In the genomic region with DNA sequence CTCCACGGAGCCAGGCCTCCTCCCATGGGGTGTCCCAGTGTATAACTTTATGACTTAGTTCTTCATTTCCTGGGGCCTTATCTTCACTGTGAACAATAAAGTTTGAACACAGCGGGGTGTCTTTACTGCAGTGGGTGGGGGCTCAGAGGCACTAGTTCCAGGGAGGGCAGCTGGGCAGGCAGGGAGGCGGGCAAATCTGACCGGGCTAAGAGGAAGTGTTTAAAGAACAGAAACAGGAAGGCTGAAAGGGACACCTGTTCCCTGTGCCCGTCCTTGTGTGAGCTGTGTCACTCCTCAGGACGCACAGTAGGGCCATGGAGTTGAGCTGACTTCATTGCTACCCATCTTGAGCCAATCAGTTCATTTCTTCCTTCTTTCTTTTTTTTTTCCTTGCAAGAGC, we compare ENCODE assay signal across 22 mouse cellular contexts. TPM values are rescaled to one million over a fixed set of nuclear protein-coding genes. Genes with fewer than 3 reads are reported as not detected.
DNase-seq lines count a peak whose midpoint lies in the region; ATAC-seq and TF ChIP-seq lines count a peak whose summit lies in the region.
"Had no signal": no experiment of that assay in that cellular context is flagged by ENCODE, and none has a peak within 500 bp of the region (broad histone marks: within the 10 kb centered on the region; RNA-seq: fewer than 3 reads in every experiment).

No protein-coding gene starts in this region.

- H3K4me1 ChIP-seq in liver, postnatal 0 days (ENCODE audit: insufficient read depth) = peaks cover 29% of the 10 kb centered on the region
- peaks cover 8% of the 10 kb centered on the region for H3K4me1 ChIP-seq in liver, embryonic 11.5 days (replicated peaks; ENCODE audit: control insufficient read depth, insufficient read depth, low read length)
- peaks cover 18% of the 10 kb centered on the region for H3K4me1 ChIP-seq in bone marrow macrophage, adult 2 months (ENCODE audit: control insufficient read depth, insufficient read depth, low read length)
- no peaks in the 10 kb centered on the region for H3K4me1 ChIP-seq in stomach, postnatal 0 days (replicated peaks; ENCODE audit: control insufficient read depth, insufficient read depth)
- H3K4me1 ChIP-seq: forebrain, embryonic 12.5 days had no signal

- H3K4me2 ChIP-seq in liver, postnatal 0 days (ENCODE audit: low read depth, low read length) = no peak overlapping the region
- H3K4me2 ChIP-seq in liver, embryonic 11.5 days = no peak overlapping the region
- no peak overlapping the region for H3K4me2 ChIP-seq in stomach, postnatal 0 days (replicated peaks; ENCODE audit: low read depth)
- H3K4me2 ChIP-seq: forebrain, embryonic 12.5 days; hindbrain, embryonic 14.5 days; limb, embryonic 12.5 days; liver, embryonic 15.5 days had no signal

- TF ChIP-seq POLR2A in bone marrow macrophage, adult 2 months (IDR thresholded peaks at IDR 0.05; ENCODE audit: borderline replicate concordance, low read depth, low read length) = no peak

- no peak overlapping the region for H3K9ac ChIP-seq in liver, postnatal 0 days (replicated peaks)
- H3K9ac ChIP-seq in liver, embryonic 11.5 days (ENCODE audit: low read depth, low read length) = no peak overlapping the region
- no peak overlapping the region for H3K9ac ChIP-seq in stomach, postnatal 0 days (ENCODE audit: low read length)
- H3K9ac ChIP-seq: forebrain, embryonic 12.5 days; hindbrain, embryonic 14.5 days; limb, embryonic 12.5 days; liver, embryonic 15.5 days had no signal

- no peak for DNase-seq in liver, postnatal 0 days
- no peak for DNase-seq in liver, embryonic 11.5 days (ENCODE audit: low spot score)
- DNase-seq in stomach, postnatal 0 days (ENCODE audit: low spot score) = peak; percentile 71
- no peak for DNase-seq in right cerebral cortex, postnatal 14 days
- DNase-seq: adrenal gland, postnatal 36 days; cerebellum, adult 9-10 months; gastrocnemius, postnatal 25 days; kidney, adult 18-20 months; kidney, postnatal 14 days; midbrain, embryonic 14.5 days; thymus, postnatal 14 days had no signal

- 38% methylated on average over 6 of the region's 6 CpGs for WGBS in liver, postnatal 0 days (ENCODE audit: insufficient replicate concordance)
- WGBS in liver, embryonic 11.5 days = 62% methylated on average over 6 of the region's 6 CpGs
- 44% methylated on average over 6 of the region's 6 CpGs for WGBS in stomach, postnatal 0 days

- H3K27ac ChIP-seq in liver, postnatal 0 days (ENCODE audit: low read depth) = peak overlapping the region; percentile 50; the same call in 1 of the 2 replicates
- H3K27ac ChIP-seq in liver, embryonic 11.5 days (ENCODE audit: low read depth, low read length) = no peak overlapping the region
- H3K27ac ChIP-seq in bone marrow macrophage, adult 2 months (ENCODE audit: insufficient read depth, low read depth, low read length) = 0 out of 2 replicates have a peak overlapping the region, but pooled peaks have one; percentile 4
- peak overlapping the region; percentile 65 for H3K27ac ChIP-seq in stomach, postnatal 0 days (replicated peaks)
- H3K27ac ChIP-seq: forebrain, embryonic 12.5 days; heart, embryonic 10.5 days; hindbrain, embryonic 14.5 days; left cerebral cortex, adult 2 months; limb, embryonic 12.5 days; liver, embryonic 15.5 days; macrophage had no signal

- ATAC-seq in liver, postnatal 0 days = 0 out of 2 replicates have a peak, but pooled peaks have one; percentile 4
- no peak for ATAC-seq in liver, embryonic 11.5 days (replicated peaks; ENCODE audit: low FRiP score)
- peak; percentile 84 for ATAC-seq in megakaryocyte, adult 5-6 weeks (ENCODE audit: poor library complexity, severe bottlenecking)
- peak; percentile 41 for ATAC-seq in stomach, postnatal 0 days (ENCODE audit: low FRiP score, low TSS enrichment)
- ATAC-seq in activated CD4-positive, CD25-positive, alpha-beta regulatory T cell, adult 4 months = no peak

- H3K9me3 ChIP-seq in liver, postnatal 0 days (ENCODE audit: low read length) = no peaks in the 10 kb centered on the region
- no peaks in the 10 kb centered on the region for H3K9me3 ChIP-seq in liver, embryonic 11.5 days (ENCODE audit: control insufficient read depth, low read length)
- H3K9me3 ChIP-seq in stomach, postnatal 0 days (ENCODE audit: control insufficient read depth, low read length) = no peaks in the 10 kb centered on the region
- H3K9me3 ChIP-seq: forebrain, embryonic 12.5 days; heart, embryonic 10.5 days; limb, embryonic 12.5 days; liver, embryonic 15.5 days had no signal

- no peak overlapping the region for H3K4me3 ChIP-seq in liver, postnatal 0 days (ENCODE audit: low read depth, low read length)
- H3K4me3 ChIP-seq in liver, embryonic 11.5 days (ENCODE audit: low read depth, low read length) = no peak overlapping the region
- H3K4me3 ChIP-seq in bone marrow macrophage, adult 2 months (ENCODE audit: insufficient read depth, low read length) = no peak overlapping the region
- no peak overlapping the region for H3K4me3 ChIP-seq in stomach, postnatal 0 days (ENCODE audit: low read depth, low read length)
- H3K4me3 ChIP-seq: forebrain, embryonic 12.5 days; heart, embryonic 10.5 days; left cerebral cortex, adult 2 months; limb, embryonic 12.5 days; liver, embryonic 15.5 days had no signal

- no peak for TF ChIP-seq EP300 in liver, postnatal 0 days (IDR thresholded peaks at IDR 0.05; ENCODE audit: low read depth)
- no peak for TF ChIP-seq EP300 in stomach, postnatal 0 days (optimal IDR thresholded peaks at IDR 0.05)

- no peaks in the 10 kb centered on the region for H3K27me3 ChIP-seq in liver, postnatal 0 days (ENCODE audit: insufficient read depth, low read length)
- no peaks in the 10 kb centered on the region for H3K27me3 ChIP-seq in liver, embryonic 11.5 days (replicated peaks; ENCODE audit: control insufficient read depth, insufficient read depth, low read length)
- H3K27me3 ChIP-seq in stomach, postnatal 0 days (ENCODE audit: control insufficient read depth, insufficient read depth, low read length) = no peaks in the 10 kb centered on the region
- H3K27me3 ChIP-seq: forebrain, embryonic 12.5 days; limb, embryonic 12.5 days; liver, embryonic 15.5 days had no signal

- no peak for TF ChIP-seq CTCF in liver, postnatal 0 days (IDR thresholded peaks at IDR 0.05; ENCODE audit: low read depth)
- TF ChIP-seq CTCF in bone marrow macrophage, adult 2 months (IDR thresholded peaks at IDR 0.05; ENCODE audit: low read depth, low read length) = no peak
- no peak for TF ChIP-seq CTCF in stomach, postnatal 0 days (IDR thresholded peaks at IDR 0.05; ENCODE audit: low read depth)

- peaks cover 30% of the 10 kb centered on the region for H3K36me3 ChIP-seq in liver, postnatal 0 days (replicated peaks; ENCODE audit: insufficient read depth, low read length)
- peaks cover 13% of the 10 kb centered on the region for H3K36me3 ChIP-seq in liver, embryonic 11.5 days (ENCODE audit: control insufficient read depth, insufficient read depth, low read length)
- H3K36me3 ChIP-seq in stomach, postnatal 0 days (ENCODE audit: control insufficient read depth, insufficient read depth, low read length) = peaks cover 12% of the 10 kb centered on the region; the same call in 1 of the 2 replicates

RNA-seq across cellular contexts. Expression of a gene that starts 1.5 kb away (rescaled TPM):
- 19.5 and 21.3 TPM in 2 replicates for polyA plus RNA-seq in liver, postnatal 0 days (2015; fragmentation: Nextera tagmentation; extraction: Ambion mirVana)
- 2.9 and 5.1 TPM in 2 replicates for polyA plus RNA-seq in liver, embryonic 11.5 days (2014; fragmentation: Nextera tagmentation; extraction: Ambion mirVana)
- polyA plus RNA-seq in bone marrow macrophage, adult 2 months (2012; ENCODE audit: insufficient read depth, insufficient read length, missing spikeins) = 1.9 and 2.8 TPM in 2 replicates
- total RNA-seq in megakaryocyte, adult 5-6 weeks (2015) = 3.1 and 13.4 TPM in 2 replicates
- total RNA-seq in megakaryocyte, adult 5-6 weeks (2017) = 5.2 and 5.9 TPM in 2 replicates
- 469 and 489 TPM in 2 replicates for polyA plus RNA-seq in stomach, postnatal 0 days (2015; fragmentation: Nextera tagmentation; extraction: Ambion mirVana)
- 10 to 100 TPM; 20.1 to 27.2 TPM for polyA plus RNA-seq in activated CD4-positive, CD25-positive, alpha-beta regulatory T cell, adult 4 months (2017; shearing (Covaris generic))

RNA-seq across cellular contexts. Expression of a gene that starts 7.1 kb away (rescaled TPM):
- polyA plus RNA-seq in liver, postnatal 0 days (2015; fragmentation: Nextera tagmentation; extraction: Ambion mirVana) = 534 and 566 TPM in 2 replicates
- 107 TPM in 2 replicates for polyA plus RNA-seq in liver, embryonic 11.5 days (2014; fragmentation: Nextera tagmentation; extraction: Ambion mirVana)
- 85.7 and 96.1 TPM in 2 replicates for polyA plus RNA-seq in bone marrow macrophage, adult 2 months (2012; ENCODE audit: insufficient read depth, insufficient read length, missing spikeins)
- 119 TPM in 2 replicates for total RNA-seq in megakaryocyte, adult 5-6 weeks (2015)
- total RNA-seq in megakaryocyte, adult 5-6 weeks (2017) = 78.8 and 82.8 TPM in 2 replicates
- 426 and 435 TPM in 2 replicates for polyA plus RNA-seq in stomach, postnatal 0 days (2015; fragmentation: Nextera tagmentation; extraction: Ambion mirVana)
- 100 to 1,000 TPM; 192 to 199 TPM for polyA plus RNA-seq in activated CD4-positive, CD25-positive, alpha-beta regulatory T cell, adult 4 months (2017; shearing (Covaris generic))

RNA-seq across cellular contexts. Expression of a gene that starts 23.8 kb away (rescaled TPM):
- polyA plus RNA-seq in liver, postnatal 0 days (2015; fragmentation: Nextera tagmentation; extraction: Ambion mirVana) = 82.0 and 88.6 TPM in 2 replicates
- polyA plus RNA-seq in liver, embryonic 11.5 days (2014; fragmentation: Nextera tagmentation; extraction: Ambion mirVana) = 238 and 279 TPM in 2 replicates
- polyA plus RNA-seq in bone marrow macrophage, adult 2 months (2012; ENCODE audit: insufficient read depth, insufficient read length, missing spikeins) = 252 and 256 TPM in 2 replicates
- 275 and 307 TPM in 2 replicates for total RNA-seq in megakaryocyte, adult 5-6 weeks (2015)
- 187 and 291 TPM in 2 replicates for total RNA-seq in megakaryocyte, adult 5-6 weeks (2017)
- polyA plus RNA-seq in stomach, postnatal 0 days (2015; fragmentation: Nextera tagmentation; extraction: Ambion mirVana) = 153 and 156 TPM in 2 replicates
- polyA plus RNA-seq in activated CD4-positive, CD25-positive, alpha-beta regulatory T cell, adult 4 months (2017; shearing (Covaris generic)) = 100 to 1,000 TPM; 153 to 344 TPM

RNA-seq across cellular contexts. Expression of a gene that starts 31.5 kb away (rescaled TPM):
- 0.14 and 0.34 TPM in 2 replicates for polyA plus RNA-seq in liver, postnatal 0 days (2015; fragmentation: Nextera tagmentation; extraction: Ambion mirVana)
- not detected in 2 replicates for polyA plus RNA-seq in liver, embryonic 11.5 days (2014; fragmentation: Nextera tagmentation; extraction: Ambion mirVana)
- polyA plus RNA-seq in bone marrow macrophage, adult 2 months (2012; ENCODE audit: insufficient read depth, insufficient read length, missing spikeins) = not detected in 2 replicates
- not detected in 2 replicates for total RNA-seq in megakaryocyte, adult 5-6 weeks (2015)
- not detected in 2 replicates for total RNA-seq in megakaryocyte, adult 5-6 weeks (2017)
- polyA plus RNA-seq in stomach, postnatal 0 days (2015; fragmentation: Nextera tagmentation; extraction: Ambion mirVana) = 296 and 301 TPM in 2 replicates
- polyA plus RNA-seq in activated CD4-positive, CD25-positive, alpha-beta regulatory T cell, adult 4 months (2017; shearing (Covaris generic)) = 1 to 10 TPM; 2.5 to 2.8 TPM
- total RNA-seq: gastrocnemius, postnatal 25 days; layer of hippocampus, adult 8-10 months had no signal
- polyA plus RNA-seq: macrophage had no signal

RNA-seq across cellular contexts. Expression of a gene that starts 43.4 kb away (rescaled TPM):
- polyA plus RNA-seq in liver, postnatal 0 days (2015; fragmentation: Nextera tagmentation; extraction: Ambion mirVana) = 7.2 and 7.6 TPM in 2 replicates
- 21.7 and 23.1 TPM in 2 replicates for polyA plus RNA-seq in liver, embryonic 11.5 days (2014; fragmentation: Nextera tagmentation; extraction: Ambion mirVana)
- polyA plus RNA-seq in bone marrow macrophage, adult 2 months (2012; ENCODE audit: insufficient read depth, insufficient read length, missing spikeins) = 33.3 and 36.4 TPM in 2 replicates
- 64.9 and 68.8 TPM in 2 replicates for total RNA-seq in megakaryocyte, adult 5-6 weeks (2015)
- 62.6 and 71.5 TPM in 2 replicates for total RNA-seq in megakaryocyte, adult 5-6 weeks (2017)
- 2.1 and 2.6 TPM in 2 replicates for polyA plus RNA-seq in stomach, postnatal 0 days (2015; fragmentation: Nextera tagmentation; extraction: Ambion mirVana)
- polyA plus RNA-seq in activated CD4-positive, CD25-positive, alpha-beta regulatory T cell, adult 4 months (2017; shearing (Covaris generic)) = 100 to 1,000 TPM; 199 to 272 TPM

Comparison
In these comparisons a context has a peak if more than half of its experiments do, and no peak if none do; other contexts are left out.
1. ATAC-seq: peak in liver, postnatal 0 days (single experiment), megakaryocyte, adult 5-6 weeks (single experiment) and stomach, postnatal 0 days (single experiment); none in liver, embryonic 11.5 days (single experiment) and activated CD4-positive, CD25-positive, alpha-beta regulatory T cell, adult 4 months (single experiment).
2. RNA of a gene that starts 1.5 kb away (polyA plus RNA-seq): 469 to 489 TPM in stomach, postnatal 0 days; 20.1 to 27.2 TPM in activated CD4-positive, CD25-positive, alpha-beta regulatory T cell, adult 4 months, 19.5 to 21.3 TPM in liver, postnatal 0 days, 2.9 to 5.1 TPM in liver, embryonic 11.5 days and 1.9 to 2.8 TPM in bone marrow macrophage, adult 2 months; every median in the first group is over 10 times any median in the second.